Mouse (Mus musculus) small intestine, adult 2 months (tissue): ENCODE measurements around the gene Smurf2.

Source experiments
- CTCF ChIP-seq: fragments of 200-500 bp; IDR thresholded peaks from 2 replicates; pipeline ENCODE4 v1.5.1; 2012; ENCODE audit warnings: low read depth, mild to moderate bottlenecking, control low read depth, inconsistent platforms, low read length, moderate library complexity, mixed read lengths; ENCODE audit not compliant: insufficient replicate concordance, insufficient read length; ENCODE audit errors: extremely low read depth
- POLR2A ChIP-seq: fragments of 200-500 bp; IDR thresholded peaks from 2 replicates; pipeline ENCODE4 v1.6.1; 2012; ENCODE audit warnings: low read depth, mild to moderate bottlenecking, control low read depth, inconsistent platforms, low read length, moderate library complexity

DNA sequence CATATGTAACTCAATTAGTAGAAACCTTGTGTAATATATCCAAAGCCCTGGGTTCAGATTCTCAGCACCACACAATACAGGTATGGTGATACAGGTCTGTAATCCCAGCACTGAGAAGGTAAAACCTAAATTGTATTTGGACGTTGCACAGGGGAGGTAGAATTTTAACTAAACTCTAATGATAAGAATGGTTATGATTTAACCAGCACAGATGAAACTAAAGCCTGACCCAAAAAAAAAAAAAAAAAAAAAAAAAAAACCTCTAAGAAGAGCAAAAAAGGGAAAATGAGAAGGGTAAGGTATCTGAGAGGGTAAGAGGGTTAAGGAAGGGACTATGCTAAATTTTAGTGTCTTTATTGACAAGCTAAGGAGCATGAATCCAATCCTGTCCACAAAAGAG lies 20.7 kb downstream of the Smurf2 start:
- no peak for TF ChIP-seq CTCF
- TF ChIP-seq POLR2A: no peak
